Mouse (Mus musculus) G1E (cell line): ENCODE data around the gene Cbx3. TPM values are rescaled to one million over a fixed set of nuclear protein-coding genes. Genes with fewer than 3 reads are reported as not detected.

ENCODE experiments used
- ATAC-seq: 2 replicates; pipeline ENCODE4 v1.8.0; 2016; ENCODE audit warnings: mild to moderate bottlenecking; ENCODE audit not compliant: insufficient number of reproducible peaks, poor library complexity, low FRiP score, severe bottlenecking; ENCODE audit errors: extremely low read depth
- DNase-seq: peaks from one replicate; pipeline ENCODE4 v3.0.0; 2012; ENCODE audit warnings: low spot score
- H3K27me3 ChIP-seq: 2 replicates; pipeline ENCODE4 v1.6.1; 2012; ENCODE audit warnings: mild to moderate bottlenecking, low read length, inconsistent platforms; ENCODE audit not compliant: insufficient read depth
- H3K36me3 ChIP-seq: replicated peaks from 2 replicates; pipeline ENCODE3; 2012; ENCODE audit warnings: mild to moderate bottlenecking, inconsistent platforms
- H3K4me1 ChIP-seq: 2 replicates; pipeline ENCODE4 v1.6.1; 2012; ENCODE audit warnings: low read depth, low read length, inconsistent platforms, mixed read lengths; ENCODE audit not compliant: insufficient read depth
- H3K4me3 ChIP-seq: 2 replicates; pipeline ENCODE4 v1.5.1; 2012; ENCODE audit warnings: low read depth, mild to moderate bottlenecking, inconsistent platforms, low read length, moderate library complexity, mixed read lengths
- H3K9me3 ChIP-seq: replicated peaks from 2 replicates; pipeline ENCODE4 v1.6.1; 2012; ENCODE audit warnings: inconsistent platforms
- CTCF ChIP-seq: IDR thresholded peaks from 2 replicates; pipeline ENCODE4 v1.5.1; 2012; ENCODE audit warnings: low read depth, low read length, inconsistent platforms, mixed read lengths
- GATA1 ChIP-seq: IDR thresholded peaks from 2 replicates; pipeline ENCODE4 v1.6.1; 2012; ENCODE audit warnings: borderline replicate concordance, low read length, inconsistent platforms, mixed read lengths
- GATA2 ChIP-seq: IDR thresholded peaks from 2 replicates; pipeline ENCODE4 v1.6.1; 2012; ENCODE audit warnings: low read depth, low read length, inconsistent platforms, borderline replicate concordance
- POLR2AphosphoS5 ChIP-seq: IDR thresholded peaks from 2 replicates; pipeline ENCODE4 v1.6.1; 2012; ENCODE audit warnings: low read depth, low read length, inconsistent platforms; ENCODE audit not compliant: insufficient replicate concordance
- TAL1 ChIP-seq: conservative IDR thresholded peaks from 2 replicates; pipeline ENCODE4 v1.6.1; 2012; ENCODE audit warnings: low read depth, low read length, inconsistent platforms, mixed read lengths
- polyA plus RNA-seq: library from polyadenylated mRNA; stranded (reverse); fragments of >175 nt; gene quantifications from 2 replicates; pipeline ENCODE4 v1.2.3, GENCODE M21; 2012
- total RNA-seq, 2 experiments: library from RNA; stranded (forward) in 1 of 2; stranded (reverse) in 1 of 2; fragments of 200-1000 nt in 1 of 2; fragments of >200 nt in 1 of 2; fragmentation: Nextera tagmentation in 1 of 2; gene quantifications; 2 replicates each; pipeline ENCODE4 v1.2.3; 2014 to 2017

Cbx3 gene
- total RNA-seq (2014; fragmentation: Nextera tagmentation) (254 and 291 TPM in 2 replicates), total RNA-seq (2017) (523 and 598 TPM in 2 replicates), polyA plus RNA-seq (72.8 and 98.2 TPM in 2 replicates)

DNA sequence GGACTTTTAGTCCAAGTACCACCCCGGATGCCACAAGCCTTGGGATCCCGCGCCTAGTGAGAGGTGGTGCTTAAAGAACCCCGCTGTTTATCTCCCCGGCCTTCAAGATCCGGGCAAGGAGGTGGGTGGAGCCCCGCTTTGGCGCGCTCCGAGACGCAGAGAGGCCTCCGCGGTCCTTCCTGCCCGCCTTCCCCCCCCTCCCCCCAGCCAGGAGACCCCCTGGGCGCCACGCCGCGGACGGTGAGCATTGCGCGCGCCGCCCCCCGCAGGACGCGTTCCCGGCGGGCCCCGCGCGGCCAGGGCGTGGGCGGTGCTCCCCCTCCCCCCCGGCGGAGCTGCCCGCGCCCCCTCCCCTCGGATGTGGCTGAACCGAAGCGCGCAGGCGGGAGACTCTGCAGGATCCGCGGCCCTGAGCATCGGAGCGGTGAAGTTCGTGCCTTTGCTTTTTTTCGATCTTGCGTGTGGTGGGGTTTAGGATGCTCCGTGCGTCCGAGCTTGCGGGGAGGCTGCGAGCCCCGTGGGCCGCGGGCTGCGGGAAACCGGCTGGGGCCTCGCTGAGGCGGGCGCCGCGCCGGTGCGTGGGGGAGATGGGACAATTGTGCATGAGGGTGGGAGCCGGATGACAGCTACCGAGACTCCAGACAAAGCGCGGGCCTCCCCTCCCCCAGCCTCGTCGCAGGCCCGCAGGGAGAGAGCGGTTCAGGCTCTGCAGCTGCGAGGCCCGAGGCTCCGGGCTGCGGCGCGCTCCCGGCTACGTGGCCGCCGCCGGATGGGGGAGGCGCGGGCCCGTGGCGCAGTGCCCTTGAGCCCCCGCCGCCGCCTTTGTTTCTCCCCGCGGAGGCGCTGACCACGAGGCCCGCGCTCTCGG lies at the start of gene Cbx3:
Gene Cbx3, plus strand, starts transcription at position 50 of the 868 bp plus-strand sequence.
- peak; percentile 85 for DNase-seq
- ATAC-seq, result peak; percentile 55
- H3K36me3 ChIP-seq, result peaks cover 50% of the 10 kb centered on the region
- H3K4me3 ChIP-seq, result peak within 1 kb of the TSS; percentile 94
- H3K9me3 ChIP-seq, result no peaks in the 10 kb centered on the region
- TF ChIP-seq GATA2 (no peak), GATA1 (no peak), TAL1 (no peak), CTCF (no peak), POLR2AphosphoS5 (no peak)
- no peaks in the 10 kb centered on the region for H3K27me3 ChIP-seq
- H3K4me1 ChIP-seq, result peaks cover 29% of the 10 kb centered on the region

GRCm38 (mm10) chr6:51423466-51424122 lies 46.6 kb upstream of the Cbx3 start:
- Histone ChIP-seq H3K4me3 (no peak overlapping the region), H3K9me3 (no peaks in the 10 kb centered on the region), H3K36me3 (no peaks in the 10 kb centered on the region), H3K4me1 (no peaks in the 10 kb centered on the region; the same call in 1 of the 2 replicates), H3K27me3 (peaks cover 10% of the 10 kb centered on the region)
- ATAC-seq (no peak), DNase-seq (no peak)
- TF ChIP-seq GATA2 (no peak), POLR2AphosphoS5 (no peak), CTCF (no peak), TAL1 (no peak), GATA1 (no peak)

- Histone ChIP-seq H3K4me1 (no peaks in the 10 kb centered on the region; the same call in 1 of the 2 replicates), H3K4me3 (no peak overlapping the region), H3K9me3 (no peaks in the 10 kb centered on the region), H3K36me3 (no peaks in the 10 kb centered on the region), H3K27me3 (peaks cover 9% of the 10 kb centered on the region)
- ATAC-seq (no peak), DNase-seq (no peak)
- no peak for TF ChIP-seq CTCF
Observed at GRCm38 (mm10) chr6:51424537-51424936, 45.6 kb upstream of the Cbx3 start.

DNA sequence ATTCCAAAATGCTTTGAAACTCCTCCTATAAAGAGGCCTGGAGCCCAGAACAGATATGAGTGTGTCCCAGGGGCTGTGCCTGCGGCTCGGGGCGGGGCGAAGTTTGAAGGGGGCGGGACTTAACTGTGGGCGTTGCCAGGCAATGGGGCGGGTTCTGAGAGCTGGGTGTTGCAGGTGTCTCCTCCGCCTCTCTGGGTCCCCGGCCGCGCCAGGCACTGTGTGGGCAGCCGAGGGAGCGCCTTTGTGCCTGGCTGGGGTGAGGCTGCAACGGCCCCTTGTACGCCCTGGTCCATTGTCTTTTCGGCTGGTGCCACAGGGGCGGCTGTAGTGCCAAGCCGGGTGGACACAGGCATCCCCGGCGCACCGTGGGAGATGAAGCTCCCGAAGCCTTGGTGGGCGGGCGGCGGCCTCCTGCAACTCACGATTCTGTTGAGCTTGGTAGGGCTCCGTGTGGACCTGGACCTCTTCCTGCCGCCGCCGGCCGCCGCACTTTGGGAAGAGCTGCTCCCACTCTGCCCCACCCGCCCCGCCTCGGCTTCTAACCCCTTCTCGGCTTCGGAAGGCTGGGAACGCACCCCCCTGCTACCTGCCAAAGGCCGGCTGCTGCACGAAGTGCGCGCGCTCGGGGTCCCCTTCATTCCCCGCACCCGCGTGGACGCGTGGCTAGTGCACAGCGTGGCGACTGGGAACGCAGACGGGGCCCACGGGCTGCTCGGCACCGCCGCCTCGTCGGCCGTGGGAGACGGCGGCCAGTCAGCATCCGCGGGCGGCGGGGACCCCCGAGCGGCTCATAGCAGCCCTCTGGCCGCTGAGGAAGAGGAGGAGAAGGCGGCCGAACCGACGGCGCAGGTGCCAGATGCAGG lies 37.4 kb upstream of the Cbx3 start, which contains the start of gene Nfe2l3:
Gene Nfe2l3, plus strand, starts transcription at position 136 of the 863 bp plus-strand sequence.
- peaks cover 16% of the 10 kb centered on the region for H3K27me3 ChIP-seq
- no peaks in the 10 kb centered on the region for H3K9me3 ChIP-seq

GRCm38 (mm10) chr6:51434270-51434669 lies 35.9 kb upstream of the Cbx3 start:
- H3K36me3 ChIP-seq, result no peaks in the 10 kb centered on the region
- H3K9me3 ChIP-seq, result no peaks in the 10 kb centered on the region
- H3K4me1 ChIP-seq, result no peaks in the 10 kb centered on the region
- H3K27me3 ChIP-seq, result peaks cover 31% of the 10 kb centered on the region
- no peak overlapping the region for H3K4me3 ChIP-seq
- no peak for TF ChIP-seq TAL1
- TF ChIP-seq GATA1, result no peak
- TF ChIP-seq GATA2, result no peak
- TF ChIP-seq CTCF, result no peak
- TF ChIP-seq POLR2AphosphoS5, result no peak
- ATAC-seq, result no peak
- DNase-seq, result no peak

More for the DNA sequence above, 37.4 kb upstream of the Cbx3 start, which contains the start of gene Nfe2l3:
- Histone ChIP-seq H3K4me1 (no peaks in the 10 kb centered on the region), H3K36me3 (no peaks in the 10 kb centered on the region), H3K4me3 (no peak within 1 kb of the TSS; the same call in 1 of the 2 replicates)
- no peak for TF ChIP-seq POLR2AphosphoS5
- no peak for TF ChIP-seq CTCF
- no peak for DNase-seq
- no peak for ATAC-seq

DNA sequence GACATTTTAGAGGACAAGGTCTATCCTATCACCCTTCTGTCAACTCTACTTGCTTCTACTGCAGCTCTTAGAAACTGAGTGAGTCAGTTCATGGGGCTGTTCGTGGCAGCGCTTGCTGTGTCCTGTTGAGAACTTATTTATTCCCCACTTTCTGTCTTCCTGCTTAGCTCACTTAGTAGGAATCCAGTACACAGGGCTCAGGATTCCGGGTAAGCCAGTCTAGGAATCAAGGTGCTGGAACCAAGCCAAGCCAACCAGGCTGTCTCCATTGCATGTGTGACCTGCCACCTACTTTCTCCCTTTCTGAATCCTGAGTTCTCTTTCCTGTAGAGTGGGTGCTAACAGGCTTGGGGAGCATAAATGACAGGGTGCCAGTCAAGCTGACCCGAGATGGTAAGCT lies 32.5 kb upstream of the Cbx3 start:
- Histone ChIP-seq H3K4me1 (peaks cover 4% of the 10 kb centered on the region; the same call in 1 of the 2 replicates), H3K9me3 (no peaks in the 10 kb centered on the region), H3K4me3 (no peak overlapping the region), H3K27me3 (peaks cover 42% of the 10 kb centered on the region), H3K36me3 (no peaks in the 10 kb centered on the region)
- TF ChIP-seq POLR2AphosphoS5, result no peak
- no peak for TF ChIP-seq GATA1
- no peak for TF ChIP-seq GATA2
- no peak for TF ChIP-seq TAL1
- no peak for TF ChIP-seq CTCF
- ATAC-seq (no peak), DNase-seq (no peak)
